Mouse (Mus musculus) liver, embryonic 14.5 days (tissue): ENCODE measurements at regions not wholly inside any gene's neighbourhood (a gene's known extent, or its start where the extent isn't known, plus 50 kb on each side); places are given as distances from the start of the nearest gene placed in this dataset.

Experiments
- ATAC-seq: fragments of 200-750 bp; cut with Nextera tagmentation; 2 replicates; pipeline ENCODE4 v1.8.0; 2017; ENCODE audit warnings: moderate number of reproducible peaks, mild to moderate bottlenecking, moderate library complexity; ENCODE audit not compliant: insufficient read depth
- DNase-seq, 3 experiments: peaks; one replicate each; pipeline ENCODE4 v3.0.0-alpha.2; 2012 to 2013; ENCODE audit warnings: low read depth in 3 of 3, low spot score in 3 of 3
- H3K27ac ChIP-seq: fragments of 300-500 bp; sonication (generic); 2 replicates; pipeline ENCODE4 v1.5.1; 2014; ENCODE audit warnings: moderate library complexity, mild to moderate bottlenecking, control low read depth, inconsistent platforms
- H3K27me3 ChIP-seq: fragments of 300-500 bp; sonication (generic); 2 replicates; pipeline ENCODE4 v1.6.1; 2014; ENCODE audit warnings: mild to moderate bottlenecking, low read length, moderate library complexity; ENCODE audit not compliant: control insufficient read depth, insufficient read depth
- H3K36me3 ChIP-seq: fragments of 300-500 bp; sonication (generic); replicated peaks from 2 replicates; pipeline ENCODE4 v1.6.1; 2014; ENCODE audit warnings: low read depth; ENCODE audit not compliant: control insufficient read depth, insufficient read depth
- H3K4me1 ChIP-seq, 2 experiments: fragments of 200-500 bp in 1 of 2; fragments of 300-500 bp in 1 of 2; sonication (generic) in 1 of 2; replicated peaks; 2 replicates each; pipeline ENCODE4 v1.6.1; 2012 to 2014; ENCODE audit warnings: antibody characterized with exemption in 1 of 2, inconsistent platforms in 1 of 2, low read length in 1 of 2; ENCODE audit not compliant: control insufficient read depth in 2 of 2, insufficient read depth in 2 of 2
- H3K4me2 ChIP-seq: fragments of 300-500 bp; sonication (generic); 2 replicates; pipeline ENCODE4 v1.6.1; 2014; ENCODE audit warnings: low read depth, mild to moderate bottlenecking, control low read depth, moderate library complexity
- H3K4me3 ChIP-seq, 2 experiments: fragments of 200-500 bp in 1 of 2; fragments of 300-500 bp in 1 of 2; sonication (generic) in 1 of 2; 2 replicates each; pipeline ENCODE4 v1.5.1; 2012 to 2014; ENCODE audit warnings: low read depth in 2 of 2, low read length in 2 of 2, mild to moderate bottlenecking in 2 of 2, control low read depth in 1 of 2, inconsistent platforms in 1 of 2, moderate library complexity in 1 of 2; ENCODE audit not compliant: insufficient read depth in 1 of 2
- H3K9ac ChIP-seq: fragments of 300-500 bp; sonication (generic); replicated peaks from 2 replicates; pipeline ENCODE4 v1.6.1; 2014; ENCODE audit warnings: mild to moderate bottlenecking, control low read depth, moderate library complexity
- H3K9me3 ChIP-seq: fragments of 300-500 bp; sonication (generic); 2 replicates; pipeline ENCODE4 v1.6.1; 2016; ENCODE audit warnings: low read length, mixed read lengths; ENCODE audit not compliant: control insufficient read depth
- CTCF ChIP-seq: IDR thresholded peaks from 2 replicates; pipeline ENCODE4 v1.5.1; 2016; ENCODE audit warnings: antibody characterized with exemption, low read depth, control low read depth
- EP300 ChIP-seq: IDR thresholded peaks from 2 replicates; pipeline ENCODE4 v1.6.1; 2016; ENCODE audit warnings: antibody characterized with exemption, low read depth
- WGBS: fragments of 180-500 bp; shearing (Covaris S2); extraction: QIAGEN DNeasy Blood & Tissue Kit; methylation state at CpG from one replicate; pipeline ENCODE4 v1.1.7; 2014; ENCODE audit not compliant: insufficient replicate concordance; 5-methylcytosine and 5-hydroxymethylcytosine counted together

DNA sequence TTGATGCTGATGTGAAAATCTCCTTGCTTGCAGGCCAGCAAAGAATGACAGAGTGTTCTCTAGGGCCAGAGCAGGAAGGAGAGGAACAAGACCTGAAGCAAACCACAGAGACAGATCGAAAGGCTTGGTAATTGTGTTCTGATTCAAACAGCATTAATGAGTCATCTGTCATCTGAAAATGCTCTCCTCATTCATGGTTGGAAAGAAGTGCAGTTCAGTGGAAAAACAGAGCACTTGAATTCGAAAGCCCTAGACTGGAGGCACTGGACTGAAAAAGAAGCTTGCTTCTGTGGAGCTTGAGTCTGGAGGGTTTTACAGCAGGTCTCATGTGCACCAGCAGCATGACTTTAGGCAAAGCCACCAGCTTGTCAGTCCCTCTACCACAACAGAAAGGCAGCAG, 374.3 kb upstream of the B430305J03Rik start:
- Histone ChIP-seq H3K27ac (no peak overlapping the region), H3K9me3 (no peaks in the 10 kb centered on the region), H3K27me3 (no peaks in the 10 kb centered on the region), H3K4me2 (no peak overlapping the region), H3K4me1 (no peaks in the 10 kb centered on the region), H3K9ac (no peak overlapping the region), H3K4me3 (no peak overlapping the region), H3K36me3 (no peaks in the 10 kb centered on the region)
- DNase-seq (no peak), ATAC-seq (no peak)
- no peak for TF ChIP-seq CTCF
- no peak for TF ChIP-seq EP300
- 31% methylated on average over 2 of the region's 2 CpGs for WGBS

DNA sequence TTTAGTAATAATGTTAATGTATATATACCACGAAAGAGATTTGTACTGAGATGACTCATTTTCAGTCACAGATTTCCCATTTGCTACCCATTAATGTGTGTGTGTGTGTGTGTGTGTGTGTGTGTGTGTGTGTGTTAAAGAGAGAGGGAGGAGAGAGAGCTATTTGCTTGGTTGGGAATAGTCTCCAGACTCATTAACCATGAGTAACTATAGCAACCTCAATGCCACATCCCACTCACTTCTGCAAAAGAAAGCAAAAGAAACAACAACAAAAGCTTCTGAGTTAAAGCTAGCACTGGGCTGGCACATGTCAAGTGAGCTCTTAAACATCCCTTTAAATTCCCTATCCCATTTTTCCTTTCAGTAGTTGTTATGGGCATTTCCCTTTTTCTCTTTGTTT, 372.8 kb upstream of the B430305J03Rik start:
- H3K4me1 ChIP-seq = no peaks in the 10 kb centered on the region
- WGBS = 39% methylated on average over 1 of the region's 1 CpGs
- no peaks in the 10 kb centered on the region for H3K36me3 ChIP-seq
- H3K4me2 ChIP-seq = no peak overlapping the region
- H3K27me3 ChIP-seq = no peaks in the 10 kb centered on the region
- TF ChIP-seq EP300 = no peak
- TF ChIP-seq CTCF = no peak
- H3K9ac ChIP-seq = no peak overlapping the region
- no peak overlapping the region for H3K4me3 ChIP-seq
- no peaks in the 10 kb centered on the region for H3K9me3 ChIP-seq
- DNase-seq (no peak), ATAC-seq (no peak)
- no peak overlapping the region for H3K27ac ChIP-seq

DNA sequence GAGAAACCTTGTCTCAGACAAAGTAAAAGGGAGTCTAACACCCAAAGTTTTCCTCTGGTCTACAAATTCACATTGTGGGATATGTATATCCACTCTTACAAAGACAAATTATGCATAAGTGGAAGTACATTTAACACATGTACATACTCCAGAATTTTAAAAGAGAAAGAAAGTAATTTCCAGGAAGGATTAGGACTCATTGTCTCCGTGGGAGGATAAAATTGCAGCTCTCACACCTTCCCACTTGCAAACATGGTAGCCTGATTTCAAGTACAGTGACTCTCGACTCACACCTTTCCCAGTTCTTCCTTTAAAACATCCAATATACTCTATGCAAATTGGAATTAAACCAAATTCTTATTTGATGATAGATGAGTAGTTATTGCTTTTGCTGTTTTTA, 351.0 kb upstream of the B430305J03Rik start:
- Histone ChIP-seq H3K9me3 (no peaks in the 10 kb centered on the region), H3K27ac (no peak overlapping the region), H3K4me2 (no peak overlapping the region), H3K9ac (no peak overlapping the region), H3K36me3 (no peaks in the 10 kb centered on the region), H3K4me3 (no peak overlapping the region), H3K27me3 (no peaks in the 10 kb centered on the region), H3K4me1 (no peaks in the 10 kb centered on the region)
- WGBS = 38% methylated on average over 2 of the region's 2 CpGs
- TF ChIP-seq CTCF (no peak), EP300 (no peak)
- DNase-seq (no peak), ATAC-seq (no peak)

DNA sequence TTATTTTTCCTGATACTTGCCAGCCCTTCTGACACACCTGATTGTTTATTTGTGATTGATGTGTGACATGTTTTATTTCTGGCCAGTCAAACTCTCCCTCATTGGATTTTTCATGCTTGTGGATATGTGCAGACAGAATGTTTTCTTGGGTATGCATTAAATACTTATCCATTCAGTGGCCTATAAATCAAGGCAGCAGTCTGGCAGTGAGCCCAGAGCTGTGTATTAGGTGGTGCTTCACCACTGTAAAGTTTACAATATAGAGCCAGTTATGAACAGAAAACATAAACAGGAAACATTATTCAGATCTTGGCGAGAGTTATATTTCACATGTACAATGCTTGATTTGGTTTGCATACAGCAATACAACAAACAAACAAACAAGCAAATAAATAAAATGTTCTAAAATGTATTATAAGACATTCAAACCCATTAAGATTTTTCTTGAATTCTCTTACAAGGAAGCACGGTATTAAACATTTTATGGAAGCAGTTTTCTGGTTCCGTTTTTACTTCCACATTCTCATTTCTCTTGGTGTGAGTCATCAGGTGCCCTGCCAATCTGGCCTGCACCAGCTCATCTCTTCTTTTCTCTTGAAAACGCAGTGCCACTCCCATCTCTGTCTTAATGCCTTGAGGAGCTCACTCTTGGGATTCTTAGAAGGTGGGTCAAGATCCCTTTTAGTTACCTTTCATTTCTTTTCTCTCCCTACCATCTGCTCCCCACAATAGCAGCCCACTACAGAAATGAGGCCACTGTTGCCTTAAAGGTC, 322.4 kb upstream of the B430305J03Rik start:
- 50% methylated on average over 4 of the region's 4 CpGs for WGBS
- no peaks in the 10 kb centered on the region for H3K27me3 ChIP-seq
- no peak for TF ChIP-seq EP300
- TF ChIP-seq CTCF = no peak
- no peak overlapping the region for H3K4me3 ChIP-seq
- no peak overlapping the region for H3K27ac ChIP-seq
- H3K9ac ChIP-seq = no peak overlapping the region
- H3K4me2 ChIP-seq = no peak overlapping the region
- no peaks in the 10 kb centered on the region for H3K4me1 ChIP-seq
- ATAC-seq = no peak
- no peaks in the 10 kb centered on the region for H3K9me3 ChIP-seq
- H3K36me3 ChIP-seq = no peaks in the 10 kb centered on the region
- DNase-seq = no peak

DNA sequence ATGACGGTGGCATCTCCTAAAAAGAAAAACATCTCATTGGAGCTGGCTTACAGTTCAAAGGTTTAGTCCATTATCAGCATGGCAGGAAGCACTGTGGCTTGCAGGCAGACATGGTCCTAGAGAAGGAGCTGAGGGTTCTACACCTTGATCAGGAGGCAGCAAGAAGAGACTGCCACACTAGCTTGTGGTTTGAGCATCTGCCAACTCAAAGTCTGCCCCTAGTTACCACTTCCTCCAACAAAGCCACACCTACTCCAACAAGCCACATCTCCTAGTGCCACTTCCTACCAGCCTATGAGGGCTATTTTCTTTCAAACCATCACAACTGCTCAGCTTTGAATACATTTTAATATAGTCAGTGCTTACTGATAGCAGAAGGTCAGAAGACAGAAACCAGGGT, 305.1 kb upstream of the B430305J03Rik start:
- no peak for ATAC-seq
- Histone ChIP-seq H3K4me2 (no peak overlapping the region), H3K27me3 (no peaks in the 10 kb centered on the region), H3K4me1 (no peaks in the 10 kb centered on the region), H3K4me3 (no peak overlapping the region), H3K9ac (no peak overlapping the region), H3K27ac (no peak overlapping the region), H3K36me3 (no peaks in the 10 kb centered on the region), H3K9me3 (no peaks in the 10 kb centered on the region)
- TF ChIP-seq EP300 = no peak
- TF ChIP-seq CTCF = no peak
- 69% methylated on average over 1 of the region's 1 CpGs for WGBS
- no peak for DNase-seq
